Mouse (Mus musculus): ENCODE data around the gene Zfp1.

DNA sequence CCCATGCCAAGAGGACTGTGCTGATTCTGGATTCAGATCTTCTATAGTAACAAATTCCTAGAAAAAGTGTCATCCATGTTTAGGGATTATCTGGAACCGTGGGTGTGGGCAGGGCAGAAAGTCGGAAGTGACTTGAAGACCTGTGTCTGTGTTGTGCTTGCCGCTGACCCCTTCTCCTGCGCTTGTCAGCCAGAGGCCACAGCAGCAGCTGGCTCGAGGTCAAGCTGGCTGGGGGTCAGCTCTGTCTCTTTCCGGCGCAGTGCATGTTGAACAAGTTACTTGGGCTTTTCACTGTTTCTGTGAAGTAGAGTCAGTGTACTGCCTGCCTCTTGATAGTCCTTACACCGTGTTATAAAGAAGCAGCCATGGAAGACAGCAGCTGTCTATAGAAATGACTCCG, 36.2 kb upstream of the Zfp1 start:
- TF ChIP-seq ZC3H11A (IDR thresholded peaks at IDR 0.05; ENCODE audit: borderline replicate concordance, low read depth, low read length) (no peak), MAFK (IDR thresholded peaks at IDR 0.05; ENCODE audit: insufficient read depth, low read depth, low read length) (no peak), ZNF384 (IDR thresholded peaks at IDR 0.05; ENCODE audit: low read depth, low read length) (no peak), HCFC1 (IDR thresholded peaks at IDR 0.05; ENCODE audit: borderline replicate concordance, insufficient read depth, low read length) (no peak), CHD2 (IDR thresholded peaks at IDR 0.05; ENCODE audit: low read depth, low read length) (no peak)
